Mouse (Mus musculus): ENCODE measurements around the gene Sdk1.
"Not testable (repeated sequence)": the region's sequence is repeated elsewhere in the genome, so short reads cannot be mapped to it uniquely, and the experiment has no call there.

Gene Sdk1

GRCm38 (mm10) chr5:141468821-141469220 lies 227.5 kb downstream of the Sdk1 start:
- DNase-seq: no peak

DNA sequence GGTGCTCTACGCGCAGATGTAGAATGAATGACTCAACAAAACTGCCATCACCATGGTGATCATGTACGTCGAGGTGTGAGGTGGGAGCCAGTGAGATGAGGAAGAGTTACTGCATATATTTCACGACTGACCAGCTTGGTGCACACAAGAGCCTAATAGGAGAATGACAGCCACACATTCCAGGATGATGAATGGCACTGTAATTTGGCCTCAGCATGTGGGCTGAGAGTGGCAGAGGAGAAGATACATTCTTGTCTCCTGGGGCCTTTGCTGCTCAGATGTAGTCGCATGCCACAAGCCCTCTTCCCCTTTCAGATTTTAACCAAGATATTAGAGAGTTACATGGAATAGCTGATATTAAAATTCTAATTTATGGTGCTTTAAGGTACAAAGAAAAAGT lies 264.0 kb downstream of the Sdk1 start:
- DNase-seq: no peak

GRCm38 (mm10) chr5:141506344-141506743 lies 265.1 kb downstream of the Sdk1 start:
- no peak for DNase-seq

- DNase-seq: peak; percentile 43 to 44
These were observed 283.8 kb downstream of the Sdk1 start for GRCm38 (mm10) chr5:141524801-141525715.

DNA sequence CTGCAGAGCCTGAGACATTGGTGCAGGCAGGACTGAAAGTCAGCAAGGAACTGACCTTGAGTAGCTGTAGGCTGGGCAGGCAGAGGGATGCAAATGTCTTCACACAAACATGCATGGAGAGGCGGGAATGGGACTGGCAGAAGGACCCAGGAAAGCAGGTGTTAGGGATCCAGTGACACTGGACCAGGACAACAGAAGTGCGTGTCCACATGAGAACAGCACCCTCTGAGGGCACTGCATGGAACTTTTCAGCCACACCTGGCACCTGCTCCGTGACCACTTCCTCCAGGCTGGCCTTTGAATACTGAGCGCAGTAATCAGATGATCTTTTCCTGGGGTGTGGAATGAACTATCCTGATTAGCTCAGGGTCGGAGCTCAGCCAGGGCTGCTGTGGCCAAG lies 298.9 kb downstream of the Sdk1 start:
- no peak for DNase-seq

GRCm38 (mm10) chr5:141542890-141543666 lies 301.8 kb downstream of the Sdk1 start:
- peak; percentile 49 to 61 for DNase-seq

DNA sequence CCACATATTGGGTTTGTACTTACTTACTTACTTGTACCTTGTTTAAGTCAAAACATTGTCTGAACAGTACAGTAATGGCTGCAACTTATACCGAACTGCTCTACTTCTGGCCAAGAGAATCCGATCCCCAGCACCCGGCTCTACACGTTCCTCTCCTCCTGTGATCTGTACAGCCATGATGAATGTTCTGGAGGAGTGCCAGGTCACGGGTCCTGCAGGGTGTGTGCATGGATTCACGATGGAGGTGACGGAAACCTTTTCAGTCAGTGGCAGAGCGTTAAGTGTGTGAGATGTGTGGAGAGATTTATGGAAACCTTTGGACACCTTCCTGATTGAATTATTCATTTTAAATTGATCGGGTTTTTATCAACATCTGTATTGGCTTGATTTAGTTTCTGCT lies 312.2 kb downstream of the Sdk1 start:
- peak; percentile 29 to 39 for DNase-seq

GRCm38 (mm10) chr5:141558731-141559130 lies 317.4 kb downstream of the Sdk1 start:
- no peak for DNase-seq

DNA sequence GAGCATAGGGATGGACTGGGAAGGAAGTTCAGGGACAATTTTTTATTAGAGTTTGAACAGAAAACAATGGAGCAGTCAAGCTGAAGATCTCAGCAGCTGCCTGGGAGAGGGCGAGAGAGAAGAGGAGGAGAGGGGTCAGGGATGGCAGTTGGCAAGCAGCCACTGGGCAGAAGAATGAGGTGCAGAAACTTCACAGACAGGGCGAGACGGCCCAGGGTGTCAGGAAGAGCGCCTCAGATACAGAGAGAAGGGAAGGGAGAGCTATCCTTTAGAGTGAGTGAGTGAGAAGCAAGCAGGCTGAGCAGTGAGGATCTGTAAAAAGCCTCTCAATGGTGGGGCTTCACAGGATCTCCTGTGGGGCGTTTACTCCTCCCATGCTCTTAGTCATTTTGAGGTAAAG lies 319.0 kb downstream of the Sdk1 start:
- DNase-seq: peak; percentile 24 to 38

- peak in 1 of 2 experiments; percentile 7 for DNase-seq
These were observed 320.8 kb downstream of the Sdk1 start for GRCm38 (mm10) chr5:141561989-141562560.

DNA sequence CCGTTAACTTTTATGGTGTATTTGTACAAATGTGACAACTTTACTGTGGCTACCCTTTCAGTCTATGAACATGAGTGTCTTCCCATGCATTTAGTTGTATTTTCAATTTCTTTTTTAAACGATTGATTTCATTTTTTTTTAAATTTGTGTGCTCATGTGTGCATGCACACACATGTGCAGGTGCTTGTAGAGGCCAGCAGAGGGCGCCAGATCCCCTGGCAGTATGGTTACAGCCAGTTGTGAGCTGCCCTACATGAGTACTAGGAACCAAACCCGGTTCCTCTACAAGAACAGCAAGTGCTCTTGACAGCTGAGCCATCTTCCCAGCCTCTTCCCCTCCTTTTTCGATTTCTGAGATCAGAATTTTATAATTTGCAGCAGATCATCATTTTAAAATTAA lies 322.9 kb downstream of the Sdk1 start:
- DNase-seq: no peak

DNA sequence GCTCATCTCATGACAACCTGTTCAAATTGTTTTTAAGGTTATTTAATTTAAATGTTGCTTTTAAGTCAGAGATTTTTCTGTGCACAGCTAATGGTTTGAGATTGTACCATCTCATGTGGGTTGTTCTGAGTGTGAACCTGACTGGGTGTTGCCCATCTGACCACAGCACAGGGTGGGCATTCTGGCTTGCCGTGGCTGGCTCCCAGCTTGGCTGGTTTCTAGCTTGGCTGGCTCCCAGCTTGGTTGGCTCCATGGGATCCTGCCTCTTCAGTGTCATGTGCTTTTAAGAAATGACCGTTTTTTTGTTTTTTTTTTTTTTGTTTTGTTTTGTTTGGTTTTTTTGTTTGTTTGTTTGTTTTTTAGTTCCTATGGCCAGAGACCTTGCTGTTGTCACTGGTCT lies 326.8 kb downstream of the Sdk1 start:
- DNase-seq: no peak

DNA sequence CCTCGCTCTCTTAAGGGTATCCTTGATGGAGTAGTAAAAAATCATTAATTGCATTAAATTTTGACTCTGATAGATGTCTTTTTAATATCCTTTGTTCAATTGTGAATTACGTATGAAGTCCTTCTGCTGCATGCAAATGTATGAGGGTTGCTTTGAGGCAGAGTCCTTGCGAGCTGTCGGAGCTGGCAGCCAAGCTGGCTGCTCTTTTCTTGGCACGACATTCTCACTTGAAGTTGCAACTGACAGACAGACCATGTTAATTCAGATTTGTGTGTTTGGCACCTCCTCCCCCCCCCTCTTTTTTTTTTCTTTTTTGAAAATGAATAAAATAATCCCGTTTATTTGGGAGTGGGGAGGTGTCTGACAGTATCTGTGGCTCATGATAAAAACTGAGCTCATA lies 329.2 kb downstream of the Sdk1 start:
- no peak for DNase-seq

- DNase-seq: peak; percentile 68 to 81
These were observed 333.0 kb downstream of the Sdk1 start for GRCm38 (mm10) chr5:141574263-141574662.

DNA sequence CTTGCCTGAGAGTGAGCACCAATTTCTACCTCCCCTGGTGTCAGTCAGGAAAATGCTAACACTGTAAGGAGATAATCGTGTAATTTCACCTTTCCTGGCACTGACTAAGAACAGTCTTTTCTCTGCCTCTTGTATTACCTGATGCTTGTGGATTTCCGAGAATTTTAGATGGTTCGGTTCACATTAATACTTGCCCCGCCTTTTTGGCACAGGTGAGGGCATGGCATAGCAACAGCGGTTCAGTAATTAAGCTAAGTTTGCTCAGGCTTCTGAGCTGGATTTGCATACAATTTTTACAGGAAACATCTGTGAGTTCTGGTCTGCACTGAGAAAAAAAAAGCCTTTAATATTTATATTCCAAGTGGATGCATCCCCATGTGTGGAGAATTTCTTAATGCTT lies 350.0 kb downstream of the Sdk1 start:
- no peak for DNase-seq

DNA sequence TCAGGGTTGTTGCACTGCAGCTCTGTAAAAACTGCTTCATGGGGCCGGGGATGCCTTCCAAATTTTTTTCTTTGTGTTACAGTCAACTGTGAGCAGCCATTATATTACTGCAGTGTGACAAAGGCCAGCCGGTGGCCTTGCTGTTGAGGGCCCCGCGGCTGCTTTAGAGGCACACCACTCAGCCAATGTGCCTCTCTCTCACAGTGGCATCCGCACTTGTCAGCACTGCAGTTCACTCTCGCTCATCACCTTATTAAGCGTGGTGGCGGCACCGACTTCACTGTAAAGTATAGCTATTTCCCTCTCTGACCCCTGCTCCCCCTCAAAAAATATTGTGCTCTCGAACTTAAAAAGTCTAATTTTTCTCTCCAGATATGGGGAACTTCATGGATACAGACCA lies 371.4 kb downstream of the Sdk1 start:
- DNase-seq: no peak

DNA sequence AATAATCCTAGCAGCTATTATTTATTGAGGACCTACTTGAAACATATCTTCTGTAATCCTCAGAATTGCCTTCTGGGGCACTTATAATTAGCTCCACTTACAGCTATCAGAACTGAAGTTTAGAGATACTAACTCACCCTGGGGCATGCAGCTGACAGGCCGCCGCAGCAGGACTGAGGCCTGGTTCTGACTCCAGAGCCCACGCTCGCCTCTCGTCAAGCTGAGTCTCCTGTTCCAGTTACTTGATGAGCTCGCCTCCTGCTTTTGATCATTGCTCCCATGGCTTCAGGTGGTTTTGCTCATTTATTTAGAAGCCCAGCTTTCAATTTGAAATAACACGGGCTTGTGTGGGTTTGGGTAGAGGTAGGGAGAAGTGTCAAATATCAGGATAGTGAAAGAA lies 374.5 kb downstream of the Sdk1 start:
- DNase-seq: no peak

GRCm38 (mm10) chr5:141617660-141618059 lies 376.4 kb downstream of the Sdk1 start:
- no peak for DNase-seq

GRCm38 (mm10) chr5:141625401-141625800 lies 384.1 kb downstream of the Sdk1 start:
- no peak for DNase-seq

- DNase-seq: no peak
These were observed 390.4 kb downstream of the Sdk1 start for GRCm38 (mm10) chr5:141631641-141632040.

DNA sequence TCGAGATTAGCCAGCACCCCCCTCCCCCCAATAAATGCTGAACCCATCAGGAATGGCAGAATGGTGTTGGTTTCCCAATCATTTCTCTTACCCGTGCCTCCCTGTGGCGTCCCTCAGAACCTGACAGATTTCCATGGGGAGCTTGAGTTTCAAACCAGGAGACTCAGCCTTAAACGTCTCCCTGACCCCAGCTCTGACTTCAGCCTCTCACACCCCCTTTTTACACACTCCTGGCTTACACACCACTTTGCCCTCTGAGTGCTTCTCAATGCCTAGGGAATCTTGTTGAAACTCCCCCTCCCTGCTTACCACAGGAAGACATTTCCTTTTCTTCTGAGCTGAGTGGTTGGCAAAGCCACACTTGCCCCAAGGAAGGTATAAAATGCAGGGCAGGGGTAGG lies 392.0 kb downstream of the Sdk1 start:
- DNase-seq: no peak

- no peak for DNase-seq
These were observed 395.1 kb downstream of the Sdk1 start for GRCm38 (mm10) chr5:141636406-141636805.

GRCm38 (mm10) chr5:141637054-141637453 lies 395.8 kb downstream of the Sdk1 start:
- not testable (repeated sequence) for DNase-seq

DNA sequence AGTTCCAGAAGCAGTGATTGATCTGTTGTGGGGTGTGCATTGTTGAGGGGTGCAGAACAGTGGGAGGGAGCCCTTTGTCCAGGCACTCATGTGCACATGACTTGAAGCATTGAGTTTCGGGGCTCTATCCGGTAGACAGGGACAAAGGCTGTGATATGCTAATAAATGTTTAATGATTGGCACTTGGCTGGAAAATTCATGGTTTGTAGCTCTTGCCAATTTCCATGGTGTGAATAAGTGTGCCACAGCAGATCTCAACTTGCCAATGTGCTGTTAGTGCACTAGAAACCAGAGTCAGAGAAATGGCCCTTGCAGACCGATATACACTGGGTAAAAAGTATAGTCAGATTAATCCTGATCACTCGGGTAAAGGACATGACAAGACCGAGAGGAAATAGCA lies 404.4 kb downstream of the Sdk1 start:
- DNase-seq: no peak
